Mouse (Mus musculus) testis, adult 2 months (tissue): ENCODE data around the gene Map2.

Experiments
- CTCF ChIP-seq: fragments of 200-500 bp; IDR thresholded peaks from 2 replicates; pipeline ENCODE4 v1.5.1; 2012; ENCODE audit warnings: low read depth, mild to moderate bottlenecking, inconsistent platforms, low read length, moderate library complexity; ENCODE audit not compliant: control insufficient read depth, insufficient read depth, insufficient replicate concordance
- POLR2A ChIP-seq: fragments of 200-500 bp; IDR thresholded peaks from 2 replicates; pipeline ENCODE4 v1.6.1; 2012; ENCODE audit warnings: low read depth, mild to moderate bottlenecking, inconsistent platforms, low read length, moderate library complexity; ENCODE audit not compliant: control insufficient read depth

DNA sequence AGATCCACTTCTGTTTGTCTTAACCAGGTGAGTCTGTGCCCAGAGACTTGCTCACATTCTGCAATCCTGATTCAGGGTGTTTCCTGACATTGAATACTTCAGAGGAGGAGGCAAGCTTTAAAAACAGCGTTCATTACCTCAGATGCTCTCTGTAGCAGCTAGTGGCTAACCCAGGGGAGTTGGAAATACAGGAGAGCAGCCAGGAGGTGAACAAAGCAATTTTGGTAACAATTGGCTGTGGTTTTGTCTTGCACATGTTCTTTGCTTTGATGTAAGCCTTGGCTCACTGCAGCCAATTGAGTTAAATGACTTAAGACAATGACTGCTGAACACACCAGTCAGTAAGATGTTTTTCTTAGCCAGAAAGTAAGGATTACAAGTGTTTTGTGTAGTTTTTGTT lies 48.3 kb downstream of the Map2 start:
- TF ChIP-seq POLR2A = no peak
- TF ChIP-seq CTCF = no peak
